Mouse (Mus musculus) embryonic fibroblast, embryonic 13.5 days (primary cell): ENCODE results near the gene Pdf. TPM values are rescaled to one million over a fixed set of nuclear protein-coding genes. Genes with fewer than 3 reads are reported as not detected.

ENCODE experiments used
- H3K27ac ChIP-seq: 2 replicates; pipeline ENCODE4 v1.5.1; 2012; ENCODE audit warnings: low read length, control low read depth, inconsistent platforms; ENCODE audit not compliant: insufficient read depth
- H3K4me1 ChIP-seq: 2 replicates; pipeline ENCODE4 v1.6.1; 2011; ENCODE audit warnings: low read length; ENCODE audit not compliant: control insufficient read depth, insufficient read depth
- H3K4me3 ChIP-seq: 2 replicates; pipeline ENCODE4 v1.5.1; 2011; ENCODE audit warnings: mild to moderate bottlenecking, control low read depth, low read length; ENCODE audit not compliant: insufficient read depth
- CTCF ChIP-seq: IDR thresholded peaks from 2 replicates; pipeline ENCODE4 v1.5.1; 2011; ENCODE audit warnings: mild to moderate bottlenecking, control low read depth, low read length, moderate library complexity, borderline replicate concordance; ENCODE audit not compliant: insufficient read depth
- POLR2A ChIP-seq: IDR thresholded peaks from 2 replicates; pipeline ENCODE4 v1.6.1; 2011; ENCODE audit warnings: low read depth, mild to moderate bottlenecking, control low read depth, low read length, moderate library complexity
- polyA plus RNA-seq: library from polyadenylated mRNA; stranded (reverse); fragments of >200 nt; gene quantifications from 2 replicates; pipeline ENCODE4 v1.2.4, GENCODE M21; 2011; ENCODE audit warnings: low read depth; ENCODE audit not compliant: missing spikeins, insufficient read length

The Pdf gene
- 4.4 and 5.5 TPM in 2 replicates for polyA plus RNA-seq

- TF ChIP-seq POLR2A = peak; percentile 62
- no peak for TF ChIP-seq CTCF
- no peaks in the 10 kb centered on the region for H3K4me1 ChIP-seq
- H3K4me3 ChIP-seq = peak within 1 kb of the TSS; percentile 41
- peak within 1 kb of the TSS; percentile 65 for H3K27ac ChIP-seq
Measured at GRCm38 (mm10) chr8:107048061-107048941, at the start of gene Pdf. Gene Pdf (minus strand): TSS chr8:107048614.

GRCm38 (mm10) chr8:107096366-107097036, 48.1 kb upstream of the Pdf start, which contains the start of gene Terf2:
Gene Terf2 (minus strand): TSS chr8:107096547.
- Histone ChIP-seq H3K27ac (peak within 1 kb of the TSS; percentile 57), H3K4me1 (peaks cover 6% of the 10 kb centered on the region; the same call in 1 of the 2 replicates), H3K4me3 (peak within 1 kb of the TSS; percentile 99)
- peak; percentile 54 for TF ChIP-seq POLR2A
- TF ChIP-seq CTCF = no peak

- Histone ChIP-seq H3K4me1 (peaks cover 6% of the 10 kb centered on the region; the same call in 1 of the 2 replicates), H3K4me3 (peak overlapping the region; percentile 99), H3K27ac (peak overlapping the region; percentile 57)
- TF ChIP-seq POLR2A (no peak), CTCF (no peak)
Measured at GRCm38 (mm10) chr8:107095717-107096365, 47.4 kb upstream of the Pdf start.

- H3K4me1 ChIP-seq = peaks cover 6% of the 10 kb centered on the region; the same call in 1 of the 2 replicates
- H3K27ac ChIP-seq = no peak overlapping the region
- TF ChIP-seq CTCF (no peak), POLR2A (no peak)
- no peak overlapping the region for H3K4me3 ChIP-seq
Measured at GRCm38 (mm10) chr8:107090531-107090930, 42.1 kb upstream of the Pdf start.

- Histone ChIP-seq H3K4me1 (no peaks in the 10 kb centered on the region), H3K4me3 (no peak overlapping the region), H3K27ac (no peak overlapping the region)
- TF ChIP-seq CTCF (no peak), POLR2A (no peak)
Measured at GRCm38 (mm10) chr8:107088526-107089063, 40.2 kb upstream of the Pdf start.

- H3K27ac ChIP-seq = no peak overlapping the region
- H3K4me1 ChIP-seq = no peaks in the 10 kb centered on the region
Measured at GRCm38 (mm10) chr8:107086018-107086417, 37.6 kb upstream of the Pdf start.

GRCm38 (mm10) chr8:107085358-107085757, 36.9 kb upstream of the Pdf start:
- Histone ChIP-seq H3K27ac (no peak overlapping the region), H3K4me3 (no peak overlapping the region), H3K4me1 (no peaks in the 10 kb centered on the region)
- TF ChIP-seq CTCF (peak; percentile 34; the same call in 1 of the 2 replicates), POLR2A (no peak)

More at GRCm38 (mm10) chr8:107086018-107086417, 37.6 kb upstream of the Pdf start:
- TF ChIP-seq CTCF = no peak
- no peak for TF ChIP-seq POLR2A
- H3K4me3 ChIP-seq = no peak overlapping the region

GRCm38 (mm10) chr8:107076239-107076888, 27.9 kb upstream of the Pdf start:
- Histone ChIP-seq H3K27ac (no peak overlapping the region), H3K4me1 (no peaks in the 10 kb centered on the region), H3K4me3 (no peak overlapping the region)
- no peak for TF ChIP-seq POLR2A
- TF ChIP-seq CTCF = no peak

- no peak overlapping the region for H3K27ac ChIP-seq
- no peaks in the 10 kb centered on the region for H3K4me1 ChIP-seq
- no peak overlapping the region for H3K4me3 ChIP-seq
- no peak for TF ChIP-seq CTCF
- TF ChIP-seq POLR2A = no peak
Measured at GRCm38 (mm10) chr8:107074128-107074527, 25.7 kb upstream of the Pdf start.
